Mouse (Mus musculus): ENCODE measurements at regions not wholly inside any gene's neighbourhood (a gene's known extent, or its start where the extent isn't known, plus 50 kb on each side); places are given as distances from the start of the nearest gene placed in this dataset.

- ChIA-PET POLR2A (interaction anchor here in 2 of 4 experiments (0.5 to 4.1 kb wide), 10 partner anchors 8 to 269 kb away, joined by 3 to 14 read pairs (median 5); no protein-coding TSS in a partner anchor), CTCF (interaction anchor here (0.6 to 2.2 kb wide), 12 partner anchors 8 to 133 kb away, joined by 3 to 11 read pairs (median 4); no protein-coding TSS in a partner anchor)
Observed at GRCm38 (mm10) chr7:64041303-64041702, 102.6 kb upstream of the Klf13 start.

- POLR2A ChIA-PET: interaction anchor here in 3 of 4 experiments (0.6 to 4.1 kb wide), 5 partner anchors 9 to 85 kb away, joined by 3 to 14 read pairs (median 4); no protein-coding TSS in a partner anchor
- CTCF ChIA-PET: interaction anchor here in 2 of 4 experiments (0.5 to 2.2 kb wide), 5 partner anchors 13 to 1024 kb away, joined by 3 to 11 read pairs (median 5); no protein-coding TSS in a partner anchor
Observed at GRCm38 (mm10) chr7:64040026-64040737, 101.5 kb upstream of the Klf13 start.

- ChIA-PET CTCF (no interaction called here), POLR2A (interaction anchor here in 2 of 4 experiments (0.6 to 4.1 kb wide), 3 partner anchors 14 to 230 kb away, joined by 3 to 14 read pairs (median 6); no protein-coding TSS in a partner anchor)
Observed at GRCm38 (mm10) chr7:64037701-64038231, 99.1 kb upstream of the Klf13 start.

- ChIA-PET CTCF (interaction anchor here in 1 of 4 experiments (1.5 kb wide), 1 partner anchor 22 kb away, joined by 6 read pairs; no protein-coding TSS in a partner anchor), POLR2A (interaction anchor here in 3 of 4 experiments (0.8 to 2.1 kb wide), 17 partner anchors 9 to 356 kb away, joined by 3 to 10 read pairs (median 4); partner anchors contain the start of genes Mcee (in 2 of the 3), Mphosph10 (in 2 of the 3) and Mtmr10 (in 1 of the 3))
Observed at GRCm38 (mm10) chr7:64036154-64036553, 97.4 kb upstream of the Klf13 start.

GRCm38 (mm10) chr7:64035025-64035606, 96.4 kb upstream of the Klf13 start:
- ChIA-PET CTCF (interaction anchor here in 1 of 4 experiments (1.5 kb wide), 1 partner anchor 23 kb away, joined by 6 read pairs; no protein-coding TSS in a partner anchor), POLR2A (interaction anchor here in 3 of 4 experiments (0.9 to 2.1 kb wide), 12 partner anchors 8 to 357 kb away, joined by 3 to 10 read pairs (median 4); partner anchors contain the start of genes Mcee (in 1 of the 3) and Mphosph10 (in 1 of the 3))

- POLR2A ChIA-PET: interaction anchor here in 3 of 4 experiments (1.4 to 2.1 kb wide), 5 partner anchors 13 to 24 kb away, joined by 3 to 10 read pairs (median 4); no protein-coding TSS in a partner anchor
- CTCF ChIA-PET: no interaction called here
Observed at GRCm38 (mm10) chr7:64034493-64034892, 95.8 kb upstream of the Klf13 start.

- CTCF ChIA-PET: interaction anchor here in 3 of 4 experiments (0.5 to 1.6 kb wide), 4 partner anchors 9 to 384 kb away, joined by 3 to 5 read pairs (median 4); no protein-coding TSS in a partner anchor
- POLR2A ChIA-PET: interaction anchor here (0.5 to 2.1 kb wide), 14 partner anchors 9 to 468 kb away, joined by 3 to 7 read pairs (median 4); partner anchors contain the start of genes Apba2 (in 1 of the 4), Mcee (in 1 of the 4) and Mphosph10 (in 1 of the 4)
Observed at GRCm38 (mm10) chr7:64033388-64033787, 94.7 kb upstream of the Klf13 start.

GRCm38 (mm10) chr7:64032921-64033354, 94.2 kb upstream of the Klf13 start:
- POLR2A ChIA-PET: interaction anchor here in 3 of 4 experiments (0.7 to 2.1 kb wide), 12 partner anchors 8 to 468 kb away, joined by 3 to 7 read pairs (median 3); partner anchors contain the start of genes Apba2 (in 1 of the 3), Mcee (in 1 of the 3) and Mphosph10 (in 1 of the 3)
- CTCF ChIA-PET: interaction anchor here in 1 of 4 experiments (1.0 to 1.6 kb wide), 2 partner anchors 9 to 280 kb away, joined by 4 to 5 read pairs; no protein-coding TSS in a partner anchor

- POLR2A ChIA-PET: no interaction called here
Observed at GRCm38 (mm10) chr7:64030650-64031049, 91.9 kb upstream of the Klf13 start.

GRCm38 (mm10) chr7:64027100-64027499, 88.4 kb upstream of the Klf13 start:
- ChIA-PET CTCF (interaction anchor here in 3 of 4 experiments (0.6 to 1.1 kb wide), 3 partner anchors 14 to 702 kb away, joined by 3 read pairs; no protein-coding TSS in a partner anchor), POLR2A (interaction anchor here in 3 of 4 experiments (0.6 to 2.0 kb wide), 10 partner anchors 9 to 173 kb away, joined by 3 to 7 read pairs (median 4); no protein-coding TSS in a partner anchor)

More at GRCm38 (mm10) chr7:64030650-64031049, 91.9 kb upstream of the Klf13 start:
- CTCF ChIA-PET: interaction anchor here in 1 of 4 experiments (0.7 kb wide), 1 partner anchor 293 kb away, joined by 3 read pairs; no protein-coding TSS in a partner anchor

GRCm38 (mm10) chr7:64025155-64025554, 86.4 kb upstream of the Klf13 start:
- POLR2A ChIA-PET: interaction anchor here in 2 of 4 experiments (0.7 to 1.6 kb wide), 5 partner anchors 8 to 869 kb away, joined by 3 to 4 read pairs (median 3); partner anchors contain the start of genes Klf13 (in 1 of the 2) and Mtmr10 (in 1 of the 2)
- CTCF ChIA-PET: interaction anchor here in 2 of 4 experiments (0.7 to 1.5 kb wide), 2 partner anchors 15 to 23 kb away, joined by 3 to 12 read pairs; no protein-coding TSS in a partner anchor

- ChIA-PET CTCF (interaction anchor here in 2 of 4 experiments (1.4 to 1.5 kb wide), 2 partner anchors 16 to 17 kb away, joined by 3 to 4 read pairs; no protein-coding TSS in a partner anchor), POLR2A (interaction anchor here in 3 of 4 experiments (0.6 to 1.6 kb wide), 10 partner anchors 9 to 368 kb away, joined by 3 to 5 read pairs (median 3); partner anchors contain the start of genes Klf13 (in 1 of the 3), Mcee (in 1 of the 3), Mphosph10 (in 1 of the 3) and Mtmr10 (in 1 of the 3))
Observed at GRCm38 (mm10) chr7:64024253-64024652, 85.5 kb upstream of the Klf13 start.

- ChIA-PET POLR2A (interaction anchor here in 3 of 4 experiments (0.6 to 1.8 kb wide), 5 partner anchors 11 to 965 kb away, joined by 3 to 7 read pairs (median 4); no protein-coding TSS in a partner anchor), CTCF (no interaction called here)
Observed at GRCm38 (mm10) chr7:64022711-64023468, 84.2 kb upstream of the Klf13 start.

- ChIA-PET POLR2A (interaction anchor here (0.5 to 1.8 kb wide), 15 partner anchors 11 to 371 kb away, joined by 3 to 7 read pairs (median 4); partner anchors contain the start of genes Mcee (in 1 of the 4) and Mphosph10 (in 1 of the 4)), CTCF (no interaction called here)
Observed at GRCm38 (mm10) chr7:64021241-64022108, 82.8 kb upstream of the Klf13 start.

- CTCF ChIA-PET: no interaction called here
- POLR2A ChIA-PET: interaction anchor here in 2 of 4 experiments (0.5 to 2.2 kb wide), 4 partner anchors 9 to 61 kb away, joined by 3 to 8 read pairs (median 4); no protein-coding TSS in a partner anchor
Observed at GRCm38 (mm10) chr7:64018107-64018506, 79.4 kb upstream of the Klf13 start.

- POLR2A ChIA-PET: interaction anchor here in 2 of 4 experiments (0.7 to 1.5 kb wide), 4 partner anchors 10 to 103 kb away, joined by 4 to 7 read pairs (median 4); no protein-coding TSS in a partner anchor
Observed at GRCm38 (mm10) chr7:64016874-64017273, 78.2 kb upstream of the Klf13 start.

More at GRCm38 (mm10) chr7:64016874-64017273, 78.2 kb upstream of the Klf13 start:
- CTCF ChIA-PET: no interaction called here

Data from embryonic stem cell, embryonic (primary cell).